Mouse (Mus musculus): ENCODE results near the gene Tubb4b.

DNA sequence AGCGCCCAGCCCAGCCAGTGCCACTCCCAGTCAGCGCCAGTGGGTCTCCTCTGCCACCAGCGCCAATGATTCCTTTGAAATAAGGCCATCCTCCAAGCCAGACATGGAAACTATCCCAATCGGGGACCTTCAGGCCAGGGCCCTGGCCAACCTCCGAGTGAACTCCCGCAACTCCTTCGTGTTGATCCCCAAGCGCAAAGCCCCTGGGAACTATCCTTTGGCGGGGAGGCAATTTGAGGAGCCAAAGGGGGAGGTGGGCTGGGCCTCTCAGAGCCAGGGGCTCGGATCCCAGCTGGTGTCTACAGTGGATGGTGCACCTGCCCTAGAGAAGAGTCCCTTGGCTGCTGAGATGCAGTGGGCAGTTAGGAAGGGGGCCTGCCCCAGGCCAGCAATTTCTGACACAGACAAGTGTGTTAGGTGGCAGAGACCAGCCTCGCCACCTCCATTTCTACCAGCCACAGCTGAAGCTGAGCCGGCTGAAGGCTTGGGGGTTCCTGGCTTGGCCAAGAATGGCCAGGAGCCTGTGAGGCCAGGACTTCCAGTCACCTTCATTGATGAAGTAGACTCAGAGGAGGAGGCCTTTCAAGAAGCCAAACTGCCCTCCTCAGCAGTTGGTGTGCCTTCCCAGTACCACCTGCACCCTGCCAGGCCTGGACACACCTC lies 39.3 kb upstream of the Tubb4b start:
- no peak for TF ChIP-seq POLR2AphosphoS2 (IDR thresholded peaks at IDR 0.05; ENCODE audit: low read length)
- no peak for TF ChIP-seq KAT2A (conservative IDR thresholded peaks at IDR 0.05; ENCODE audit: low read depth, low read length)
- no peak for TF ChIP-seq EP300 (IDR thresholded peaks at IDR 0.05; ENCODE audit: low read depth in 1 of 2, low read length in 2 of 2)
- TF ChIP-seq CTCF (IDR thresholded peaks at IDR 0.05 in 2 of 3, conservative IDR thresholded peaks at IDR 0.05 in 1 of 3; ENCODE audit: control insufficient read depth in 1 of 3, insufficient read depth in 1 of 3, low read depth in 2 of 3, low read length in 3 of 3, poor library complexity in 1 of 3, severe bottlenecking in 1 of 3) = no peak
- no peak for TF ChIP-seq ZNF384 (IDR thresholded peaks at IDR 0.05; ENCODE audit: low read depth, low read length)
- TF ChIP-seq POLR2AphosphoS5 (IDR thresholded peaks at IDR 0.05; ENCODE audit: borderline replicate concordance, low read depth, low read length) = no peak
- TF ChIP-seq TAL1 (IDR thresholded peaks at IDR 0.05; ENCODE audit: low read length) = no peak
- no peak for TF ChIP-seq MAX (IDR thresholded peaks at IDR 0.05; ENCODE audit: low read length)
- no peak for TF ChIP-seq NRF1 (IDR thresholded peaks at IDR 0.05; ENCODE audit: insufficient read depth, low read depth, low read length, poor library complexity, severe bottlenecking)
- no peak for TF ChIP-seq POLR2A (IDR thresholded peaks at IDR 0.05; ENCODE audit: control insufficient read depth in 1 of 2, insufficient read depth in 1 of 2, low read depth in 1 of 2, low read length in 2 of 2, poor library complexity in 1 of 2)
- no peak for TF ChIP-seq GABPA (IDR thresholded peaks at IDR 0.05; ENCODE audit: low read depth, low read length)
- TF ChIP-seq MXI1 (IDR thresholded peaks at IDR 0.05; ENCODE audit: low read depth, low read length) = no peak
- no peak for TF ChIP-seq CHD2 (IDR thresholded peaks at IDR 0.05; ENCODE audit: low read length)
- TF ChIP-seq ZC3H11A (IDR thresholded peaks at IDR 0.05; ENCODE audit: low read depth, low read length) = no peak
